Mouse (Mus musculus) hindbrain, embryonic 14.5 days (tissue): Measurements from ENCODE around the gene Gm6525. TPM values are rescaled to one million over a fixed set of nuclear protein-coding genes. Genes with fewer than 3 reads are reported as not detected.

Source experiments
- ATAC-seq: fragments of 200-750 bp; cut with Nextera tagmentation; 2 replicates; pipeline ENCODE4 v1.8.0; 2017; ENCODE audit warnings: moderate number of reproducible peaks, mild to moderate bottlenecking, moderate TSS enrichment, moderate library complexity; ENCODE audit not compliant: low FRiP score
- DNase-seq: peaks from one replicate; pipeline ENCODE4 v3.0.0-alpha.2; 2015; ENCODE audit warnings: low spot score
- H3K27ac ChIP-seq: fragments of 300-500 bp; sonication (generic); 2 replicates; pipeline ENCODE4 v1.5.1; 2014; ENCODE audit warnings: mild to moderate bottlenecking, moderate library complexity
- H3K27me3 ChIP-seq: fragments of 300-500 bp; sonication (generic); 2 replicates; pipeline ENCODE4 v1.6.1; 2014; ENCODE audit warnings: mild to moderate bottlenecking, low read length, mixed read lengths; ENCODE audit not compliant: control insufficient read depth, insufficient read depth
- H3K36me3 ChIP-seq: fragments of 300-500 bp; sonication (generic); replicated peaks from 2 replicates; pipeline ENCODE4 v1.6.1; 2014; ENCODE audit not compliant: control insufficient read depth, insufficient read depth
- H3K4me1 ChIP-seq: fragments of 300-500 bp; sonication (generic); replicated peaks from 2 replicates; pipeline ENCODE4 v1.6.1; 2014; ENCODE audit warnings: antibody characterized with exemption, low read length, mixed read lengths; ENCODE audit not compliant: control insufficient read depth, insufficient read depth
- H3K4me2 ChIP-seq: fragments of 300-500 bp; sonication (generic); replicated peaks from 2 replicates; pipeline ENCODE4 v1.6.1; 2014; ENCODE audit warnings: mild to moderate bottlenecking, moderate library complexity
- H3K4me3 ChIP-seq: fragments of 300-500 bp; sonication (generic); replicated peaks from 2 replicates; pipeline ENCODE4 v1.5.1; 2014; ENCODE audit warnings: mild to moderate bottlenecking, low read length
- H3K9ac ChIP-seq: fragments of 300-500 bp; sonication (generic); 2 replicates; pipeline ENCODE4 v1.6.1; 2014
- H3K9me3 ChIP-seq: fragments of 300-500 bp; sonication (generic); 2 replicates; pipeline ENCODE4 v1.6.1; 2016; ENCODE audit warnings: low read length; ENCODE audit not compliant: control insufficient read depth
- WGBS: fragments of 180-500 bp; shearing (Covaris S2); extraction: QIAGEN DNeasy Blood & Tissue Kit; methylation state at CpG from one replicate; pipeline ENCODE4 v1.1.7; 2014; 5-methylcytosine and 5-hydroxymethylcytosine counted together
- polyA plus RNA-seq: library from polyadenylated mRNA; unstranded; fragments of >200 nt; fragmentation: Nextera tagmentation; extraction: Ambion mirVana; gene quantifications from 2 replicates; pipeline ENCODE4 v1.2.1, GENCODE M21; 2014

The Gm6525 gene
- polyA plus RNA-seq, 1 experiment from 2014 or later, result 2.7 TPM

DNA sequence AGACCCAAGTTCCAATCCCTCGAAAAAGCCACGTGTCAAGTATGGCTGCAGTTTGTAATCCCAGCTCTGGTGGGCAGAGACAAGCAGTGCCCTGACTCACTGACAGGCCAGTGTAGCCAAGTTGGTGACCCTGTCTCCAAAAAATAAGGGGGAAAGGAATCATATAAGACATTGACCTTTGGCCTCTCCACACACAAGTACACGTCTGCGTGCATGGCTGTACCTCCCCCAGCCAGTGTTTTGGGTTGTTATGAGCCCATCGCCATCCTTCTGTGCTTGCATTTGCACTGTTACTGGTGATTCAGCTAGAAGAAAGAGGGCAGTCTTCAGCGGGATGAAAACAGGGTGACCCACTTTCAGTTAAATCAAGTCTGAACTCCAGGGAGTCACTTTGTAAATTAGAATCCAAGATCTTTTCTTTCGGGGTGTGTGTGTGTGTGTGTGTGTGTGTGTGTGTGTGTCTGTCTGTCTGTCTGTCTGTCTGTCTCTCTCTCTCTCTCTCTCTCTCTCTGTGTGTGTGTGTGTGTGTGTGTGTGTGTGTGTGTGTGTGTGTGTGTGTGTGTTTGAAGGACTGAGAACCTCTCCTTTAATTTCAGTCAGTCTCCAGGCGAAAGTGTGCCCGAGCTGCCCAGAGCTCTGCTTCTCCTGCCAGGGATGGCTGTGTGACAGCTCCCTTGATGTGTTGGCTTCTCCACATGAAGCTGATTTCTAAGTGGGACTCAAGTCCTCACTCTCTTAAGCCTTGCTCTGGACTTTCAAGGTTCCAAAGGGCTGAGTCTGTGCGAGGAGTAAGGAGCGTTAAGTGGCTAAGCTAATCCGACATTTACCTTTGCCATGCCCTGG, 43.4 kb downstream of the Gm6525 start:
- no peak for DNase-seq

DNA sequence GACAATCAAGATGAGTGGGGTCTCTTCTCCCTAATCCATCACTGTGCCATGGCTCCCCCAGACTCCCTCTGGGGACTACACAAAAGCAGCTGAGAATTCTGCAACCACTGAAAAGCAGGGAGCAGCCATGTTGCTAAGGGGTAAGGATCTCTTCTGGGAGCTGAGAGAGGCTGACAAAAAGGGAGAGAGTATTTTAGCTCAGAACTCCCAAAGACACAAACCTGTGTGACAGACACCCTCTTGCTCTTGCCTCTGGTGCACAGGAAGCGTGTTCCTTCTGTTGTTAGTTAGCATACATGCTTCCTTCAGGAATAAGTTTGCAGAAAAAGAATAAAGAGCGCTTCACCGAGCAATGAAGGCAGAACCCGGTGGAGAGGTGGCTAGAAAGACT, 44.1 kb downstream of the Gm6525 start:
- Histone ChIP-seq H3K36me3 (no peaks in the 10 kb centered on the region), H3K27ac (peak overlapping the region; percentile 56), H3K9me3 (no peaks in the 10 kb centered on the region), H3K4me3 (peak overlapping the region; percentile 43), H3K4me2 (peak overlapping the region; percentile 58), H3K27me3 (no peaks in the 10 kb centered on the region), H3K9ac (peak overlapping the region; percentile 69), H3K4me1 (peaks cover 70% of the 10 kb centered on the region)
- 32% methylated on average over 4 of the region's 4 CpGs for WGBS
- ATAC-seq, result no peak
- DNase-seq, result no peak

More for the DNA sequence above, 43.4 kb downstream of the Gm6525 start:
- H3K9me3 ChIP-seq, result no peaks in the 10 kb centered on the region
- no peak for ATAC-seq
- H3K27me3 ChIP-seq, result no peaks in the 10 kb centered on the region
- 44% methylated on average over 12 of the region's 12 CpGs for WGBS
- peak overlapping the region; percentile 56; the same call in 1 of the 2 replicates for H3K27ac ChIP-seq
- peak overlapping the region; percentile 58 for H3K4me2 ChIP-seq
- peaks cover 76% of the 10 kb centered on the region for H3K4me1 ChIP-seq
- peak overlapping the region; percentile 43 for H3K4me3 ChIP-seq
- peak overlapping the region; percentile 69 for H3K9ac ChIP-seq
- H3K36me3 ChIP-seq, result no peaks in the 10 kb centered on the region

DNA sequence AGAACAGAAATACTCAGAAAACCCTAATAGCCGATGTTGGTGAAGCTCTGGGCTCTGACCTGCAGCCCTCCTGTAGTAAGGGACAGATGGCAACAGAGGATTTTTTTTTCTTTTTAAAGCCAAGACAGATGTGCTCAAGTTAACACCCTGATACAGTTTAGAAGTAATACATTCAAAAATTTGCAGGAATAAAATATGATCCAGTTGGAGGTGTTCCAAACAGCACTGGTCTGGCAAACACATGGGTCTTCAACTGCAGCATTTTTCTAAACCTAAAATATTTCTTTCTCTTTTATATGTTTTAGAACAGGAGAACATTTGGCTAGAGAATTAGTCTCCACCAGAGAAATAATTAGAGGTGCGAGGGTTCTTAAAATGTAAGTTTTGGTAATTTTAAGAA, 44.6 kb downstream of the Gm6525 start:
- Histone ChIP-seq H3K4me2 (peak overlapping the region; percentile 58), H3K4me1 (peaks cover 65% of the 10 kb centered on the region), H3K27me3 (no peaks in the 10 kb centered on the region), H3K27ac (0 out of 2 replicates have a peak overlapping the region, but pooled peaks have one; percentile 93), H3K9ac (peak overlapping the region; percentile 69), H3K9me3 (no peaks in the 10 kb centered on the region), H3K36me3 (no peaks in the 10 kb centered on the region), H3K4me3 (peak overlapping the region; percentile 43)
- ATAC-seq (no peak), DNase-seq (no peak)
- 45% methylated on average over 2 of the region's 2 CpGs for WGBS

DNA sequence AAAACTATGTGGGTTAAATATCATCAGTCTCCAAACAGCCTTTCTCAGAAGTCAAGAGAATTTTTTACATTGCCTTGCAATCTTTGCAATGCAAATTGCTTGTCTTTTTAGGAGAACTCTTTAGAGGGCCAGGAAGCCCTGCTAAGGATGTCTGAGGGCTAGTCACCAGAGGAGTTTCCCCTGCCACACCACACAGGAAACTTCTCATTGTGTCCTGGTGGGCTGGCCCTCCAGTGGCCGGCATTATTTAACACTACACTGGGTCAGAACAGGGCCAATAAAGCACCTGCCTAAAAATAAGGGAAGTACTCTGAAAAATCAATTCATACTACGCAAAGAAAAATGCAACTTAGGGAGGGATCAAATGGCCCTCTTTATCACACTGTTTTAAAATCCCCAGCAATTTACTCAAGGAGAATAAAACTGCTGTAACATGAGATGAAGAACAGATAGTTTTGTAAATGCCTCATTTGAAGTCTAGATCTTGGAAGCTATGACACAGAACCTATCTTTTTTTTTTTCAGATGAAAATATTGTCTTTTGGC, 45.3 kb downstream of the Gm6525 start:
- no peaks in the 10 kb centered on the region for H3K36me3 ChIP-seq

DNA sequence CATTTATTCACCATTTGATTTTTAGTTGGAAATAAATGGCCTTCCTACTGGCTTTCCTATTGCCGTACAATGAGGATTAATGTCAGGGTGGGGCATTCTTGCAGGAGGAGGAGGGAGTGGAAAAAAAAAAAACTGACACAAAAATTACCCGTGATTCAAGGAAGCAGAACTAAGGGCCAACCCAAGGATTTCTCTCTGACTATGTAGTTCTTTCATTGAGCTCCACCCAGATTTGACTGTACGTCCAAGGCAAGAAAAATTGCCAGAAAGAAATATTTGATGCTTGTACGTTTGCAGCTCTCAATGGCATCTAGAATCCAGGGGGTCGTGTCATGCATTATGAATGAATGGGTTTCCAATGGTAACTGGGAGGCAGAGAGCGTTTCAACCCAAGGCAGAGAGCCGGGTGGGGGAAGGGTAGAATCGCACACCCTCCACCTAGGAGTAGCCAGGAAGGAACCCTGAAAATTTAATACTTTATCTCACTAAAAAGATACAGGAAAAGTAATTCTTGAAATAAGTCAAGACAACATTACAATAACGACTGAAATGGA, 45.9 kb downstream of the Gm6525 start:
- peaks cover 54% of the 10 kb centered on the region for H3K4me1 ChIP-seq
- H3K9ac ChIP-seq, result peak overlapping the region; percentile 69
- peak overlapping the region; percentile 93 for H3K27ac ChIP-seq
- no peaks in the 10 kb centered on the region for H3K36me3 ChIP-seq
- DNase-seq (peak; percentile 72), ATAC-seq (peak; percentile 66; the same call in 1 of the 2 replicates)
- H3K4me3 ChIP-seq, result peak overlapping the region; percentile 43
- WGBS, result 3% methylated on average over 9 of the region's 9 CpGs
- H3K9me3 ChIP-seq, result no peaks in the 10 kb centered on the region
- no peaks in the 10 kb centered on the region for H3K27me3 ChIP-seq
- H3K4me2 ChIP-seq, result peak overlapping the region; percentile 58

More for the DNA sequence above, 45.3 kb downstream of the Gm6525 start:
- no peaks in the 10 kb centered on the region for H3K27me3 ChIP-seq
- peak overlapping the region; percentile 58 for H3K4me2 ChIP-seq
- H3K9ac ChIP-seq, result peak overlapping the region; percentile 69
- H3K4me1 ChIP-seq, result peaks cover 59% of the 10 kb centered on the region
- ATAC-seq (no peak), DNase-seq (no peak)
- H3K4me3 ChIP-seq, result peak overlapping the region; percentile 43
- H3K27ac ChIP-seq, result peak overlapping the region; percentile 93
- WGBS, result 6% methylated on average over 2 of the region's 2 CpGs
- H3K9me3 ChIP-seq, result no peaks in the 10 kb centered on the region

DNA sequence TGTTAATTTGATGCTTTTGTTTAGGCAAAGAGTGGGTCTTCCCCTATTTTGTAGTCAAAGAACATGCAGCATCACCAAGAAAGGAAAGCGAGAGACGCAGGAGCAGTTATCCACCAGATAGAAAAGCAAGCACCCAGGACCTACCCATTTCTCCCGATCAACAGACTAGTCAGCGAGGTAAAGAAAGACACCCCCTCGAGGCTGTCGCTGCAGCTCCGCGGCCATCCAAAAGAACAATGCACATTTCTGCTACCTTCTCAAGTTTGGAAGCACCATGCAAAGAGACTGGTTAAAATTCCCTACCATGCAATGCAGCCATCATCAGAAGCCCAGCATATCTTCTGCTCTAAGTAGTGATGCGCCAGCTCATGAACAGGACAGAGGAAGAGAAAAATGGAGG, 46.4 kb downstream of the Gm6525 start:
- Histone ChIP-seq H3K27me3 (no peaks in the 10 kb centered on the region), H3K9ac (peak overlapping the region; percentile 69), H3K27ac (peak overlapping the region; percentile 93), H3K9me3 (no peaks in the 10 kb centered on the region), H3K4me2 (peak overlapping the region; percentile 58), H3K4me3 (peak overlapping the region; percentile 43), H3K36me3 (no peaks in the 10 kb centered on the region), H3K4me1 (peaks cover 48% of the 10 kb centered on the region)
- 0% methylated on average over 9 of the region's 9 CpGs for WGBS
- DNase-seq, result no peak
- peak; percentile 22 for ATAC-seq

DNA sequence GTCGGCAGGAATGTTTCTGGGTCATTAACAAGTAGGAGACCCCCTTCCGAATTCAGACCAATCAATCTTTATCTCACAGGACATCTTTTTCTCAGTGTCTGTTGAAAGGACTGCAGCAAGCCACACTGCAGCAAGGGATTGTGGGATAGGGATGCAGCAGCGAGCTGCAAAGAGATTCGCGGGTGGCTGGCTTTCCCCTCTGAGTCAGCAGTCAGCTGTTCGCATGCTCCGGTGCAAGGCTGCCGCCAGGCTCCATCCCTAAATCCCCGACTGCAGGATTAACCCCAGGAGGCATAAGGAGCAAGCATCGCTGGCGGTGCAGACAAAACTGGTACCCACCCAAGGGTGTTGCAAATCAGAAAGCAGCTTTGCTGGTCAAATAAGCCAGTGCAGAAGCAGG, 46.8 kb downstream of the Gm6525 start:
- Histone ChIP-seq H3K27ac (peak overlapping the region; percentile 93), H3K9me3 (no peaks in the 10 kb centered on the region), H3K4me1 (peaks cover 44% of the 10 kb centered on the region), H3K9ac (peak overlapping the region; percentile 69), H3K36me3 (no peaks in the 10 kb centered on the region), H3K4me3 (peak overlapping the region; percentile 43), H3K4me2 (peak overlapping the region; percentile 58), H3K27me3 (no peaks in the 10 kb centered on the region)
- ATAC-seq (peak; percentile 84), DNase-seq (peak; percentile 81)
- under 1% methylated on average over 11 of the region's 11 CpGs for WGBS
